Mouse (Mus musculus) heart, embryonic 10.5 days (tissue): ENCODE results near the gene Ubn2. TPM values are rescaled to one million over a fixed set of nuclear protein-coding genes. Genes with fewer than 3 reads are reported as not detected.
"Not testable (repeated sequence)": the region's sequence is repeated elsewhere in the genome, so short reads cannot be mapped to it uniquely, and the experiment has no call there.

Experiments
- DNase-seq: peaks from one replicate; pipeline ENCODE4 v3.0.0-alpha.2; 2017; ENCODE audit warnings: low spot score
- H3K27ac ChIP-seq: fragments of 300-500 bp; sonication (generic); 2 replicates; pipeline ENCODE4 v1.5.1; 2016; ENCODE audit warnings: mild to moderate bottlenecking
- H3K27me3 ChIP-seq: fragments of 300-500 bp; sonication (generic); 2 replicates; pipeline ENCODE4 v1.6.1; 2016; ENCODE audit warnings: mild to moderate bottlenecking; ENCODE audit not compliant: poor library complexity, insufficient read depth, severe bottlenecking
- H3K36me3 ChIP-seq: fragments of 300-500 bp; sonication (generic); 2 replicates; pipeline ENCODE4 v1.6.1; 2016; ENCODE audit warnings: mild to moderate bottlenecking, moderate library complexity
- H3K4me1 ChIP-seq: fragments of 300-500 bp; sonication (generic); 2 replicates; pipeline ENCODE4 v1.6.1; 2016; ENCODE audit warnings: mild to moderate bottlenecking
- H3K4me3 ChIP-seq: fragments of 300-500 bp; sonication (generic); 2 replicates; pipeline ENCODE4 v1.5.1; 2016; ENCODE audit warnings: mild to moderate bottlenecking, moderate library complexity
- H3K9me3 ChIP-seq: fragments of 300-500 bp; sonication (generic); 2 replicates; pipeline ENCODE4 v1.6.1; 2016; ENCODE audit warnings: mild to moderate bottlenecking, moderate library complexity
- WGBS: fragments of 180-500 bp; shearing (Covaris S2); methylation state at CpG from one replicate; pipeline ENCODE4 v1.1.7; 2016; 5-methylcytosine and 5-hydroxymethylcytosine counted together
- microRNA-seq: library from miRNA; unstranded; fragments of <30 nt; microRNA quantifications from one replicate; pipeline ENCODE4, GENCODE M21; 2017
- polyA plus RNA-seq: library from polyadenylated mRNA; unstranded; fragments of >200 nt; fragmentation: Nextera tagmentation; extraction: Ambion mirVana; gene quantifications from 2 replicates; pipeline ENCODE4 v1.2.1, GENCODE M21; 2016

The Ubn2 gene
- polyA plus RNA-seq, 1 experiment from 2014 or later = 12.5 TPM

GRCm38 (mm10) chr6:38547005-38547404 is 113.3 kb downstream of the Ubn2 start:
- H3K36me3 ChIP-seq, DNase-seq, H3K27ac ChIP-seq, H3K4me1 ChIP-seq, H3K4me3 ChIP-seq, H3K27me3 ChIP-seq, H3K9me3 ChIP-seq: not testable (repeated sequence)
- 86% methylated on average over 2 of the region's 2 CpGs for WGBS

GRCm38 (mm10) chr6:38547707-38548106 is 114.0 kb downstream of the Ubn2 start:
- no peaks in the 10 kb centered on the region for H3K9me3 ChIP-seq
- H3K27ac ChIP-seq = peak overlapping the region; percentile 36; the same call in 1 of the 2 replicates
- peaks cover 7% of the 10 kb centered on the region; the same call in 1 of the 2 replicates for H3K4me1 ChIP-seq
- no peak overlapping the region for H3K4me3 ChIP-seq
- H3K27me3 ChIP-seq = no peaks in the 10 kb centered on the region
- H3K36me3 ChIP-seq = no peaks in the 10 kb centered on the region
- 67% methylated on average over 1 of the region's 1 CpGs for WGBS
- no peak for DNase-seq

- H3K9me3 ChIP-seq, H3K36me3 ChIP-seq, H3K27ac ChIP-seq, DNase-seq, H3K27me3 ChIP-seq, H3K4me3 ChIP-seq, H3K4me1 ChIP-seq: not testable (repeated sequence)
- WGBS = 89% methylated on average over 7 of the region's 7 CpGs
These were observed 114.8 kb downstream of the Ubn2 start for GRCm38 (mm10) chr6:38548595-38548994.

- not testable (repeated sequence) for H3K36me3 ChIP-seq, H3K9me3 ChIP-seq, DNase-seq, H3K27me3 ChIP-seq
- peak overlapping the region; percentile 99 for H3K27ac ChIP-seq
- peak overlapping the region; percentile 85 for H3K4me3 ChIP-seq
- H3K4me1 ChIP-seq = peaks cover 13% of the 10 kb centered on the region; the same call in 1 of the 2 replicates
- WGBS = 82% methylated on average over 6 of the region's 6 CpGs
These were observed 116.1 kb downstream of the Ubn2 start for GRCm38 (mm10) chr6:38549840-38550239.

- Histone ChIP-seq H3K9me3 (no peaks in the 10 kb centered on the region), H3K27me3 (no peaks in the 10 kb centered on the region), H3K4me1 (peaks cover 13% of the 10 kb centered on the region; the same call in 1 of the 2 replicates), H3K27ac (peak overlapping the region; percentile 99), H3K36me3 (no peaks in the 10 kb centered on the region), H3K4me3 (peak overlapping the region; percentile 85)
- 8% methylated on average over 28 of the region's 28 CpGs for WGBS
- peak; percentile 91 for DNase-seq
These were observed 116.7 kb downstream of the Ubn2 start for GRCm38 (mm10) chr6:38550250-38551061.

GRCm38 (mm10) chr6:38551062-38551988 is 117.6 kb downstream of the Ubn2 start, which contains the start of gene Luc7l2:
Gene Luc7l2, plus strand, starts transcription at chr6:38551334.
- Histone ChIP-seq H3K9me3 (no peaks in the 10 kb centered on the region), H3K27me3 (no peaks in the 10 kb centered on the region), H3K4me3 (peak within 1 kb of the TSS; percentile 85), H3K36me3 (no peaks in the 10 kb centered on the region), H3K27ac (peak within 1 kb of the TSS; percentile 99), H3K4me1 (peaks cover 16% of the 10 kb centered on the region)
- under 1% methylated on average over 96 of the region's 98 CpGs for WGBS
- peak; percentile 98 for DNase-seq

- H3K36me3 ChIP-seq = peaks cover under 1% of the 10 kb centered on the region; the same call in 1 of the 2 replicates
- H3K4me1 ChIP-seq = peaks cover 16% of the 10 kb centered on the region
- peak overlapping the region; percentile 85 for H3K4me3 ChIP-seq
- under 1% methylated on average over 32 of the region's 32 CpGs for WGBS
- peak; percentile 99 for DNase-seq
- peak overlapping the region; percentile 99 for H3K27ac ChIP-seq
- H3K9me3 ChIP-seq = no peaks in the 10 kb centered on the region
- no peaks in the 10 kb centered on the region for H3K27me3 ChIP-seq
These were observed 118.4 kb downstream of the Ubn2 start for GRCm38 (mm10) chr6:38551989-38552635.

GRCm38 (mm10) chr6:38552636-38553000 is 118.9 kb downstream of the Ubn2 start:
- Histone ChIP-seq H3K9me3 (no peaks in the 10 kb centered on the region), H3K36me3 (peaks cover 5% of the 10 kb centered on the region), H3K27ac (peak overlapping the region; percentile 99; the same call in 1 of the 2 replicates), H3K4me3 (peak overlapping the region; percentile 85), H3K27me3 (no peaks in the 10 kb centered on the region), H3K4me1 (peaks cover 14% of the 10 kb centered on the region)
- 24% methylated on average over 5 of the region's 5 CpGs for WGBS
- no peak for DNase-seq

Small RNA genes lying within 50 kb of the gene (microRNA-seq; reads per million reads assigned to microRNA genes)
- not detected for gene Mir7670

Other genes with a start within 250 kb of the Ubn2 start
- 2.2 and 5.0 TPM in 2 replicates for gene D630045J12Rik, start 179.9 kb upstream of the Ubn2 start, polyA plus RNA-seq
- gene Zc3hav1l, start 134.7 kb upstream of the Ubn2 start, polyA plus RNA-seq = 11.9 and 13.4 TPM in 2 replicates
- 8.0 and 9.7 TPM in 2 replicates for gene Zc3hav1, start 79.3 kb upstream of the Ubn2 start, polyA plus RNA-seq
- 4.2 and 6.8 TPM in 2 replicates for gene Ttc26, start 52.5 kb upstream of the Ubn2 start, polyA plus RNA-seq
- gene Fmc1, start 99.6 kb downstream of the Ubn2 start, polyA plus RNA-seq = 138 and 187 TPM in 2 replicates
- 32.8 and 33.5 TPM in 2 replicates for gene Luc7l2, start 117.4 kb downstream of the Ubn2 start, polyA plus RNA-seq
- gene Klrg2, start 203.3 kb downstream of the Ubn2 start, polyA plus RNA-seq = 0.10 TPM in 1 of 2 replicates, not detected in the other
- 0.50 and 1.5 TPM in 2 replicates for gene Clec2l, start 229.1 kb downstream of the Ubn2 start, polyA plus RNA-seq